Mouse (Mus musculus): ENCODE data around the gene Dennd4a.

Gene Dennd4a

DNA sequence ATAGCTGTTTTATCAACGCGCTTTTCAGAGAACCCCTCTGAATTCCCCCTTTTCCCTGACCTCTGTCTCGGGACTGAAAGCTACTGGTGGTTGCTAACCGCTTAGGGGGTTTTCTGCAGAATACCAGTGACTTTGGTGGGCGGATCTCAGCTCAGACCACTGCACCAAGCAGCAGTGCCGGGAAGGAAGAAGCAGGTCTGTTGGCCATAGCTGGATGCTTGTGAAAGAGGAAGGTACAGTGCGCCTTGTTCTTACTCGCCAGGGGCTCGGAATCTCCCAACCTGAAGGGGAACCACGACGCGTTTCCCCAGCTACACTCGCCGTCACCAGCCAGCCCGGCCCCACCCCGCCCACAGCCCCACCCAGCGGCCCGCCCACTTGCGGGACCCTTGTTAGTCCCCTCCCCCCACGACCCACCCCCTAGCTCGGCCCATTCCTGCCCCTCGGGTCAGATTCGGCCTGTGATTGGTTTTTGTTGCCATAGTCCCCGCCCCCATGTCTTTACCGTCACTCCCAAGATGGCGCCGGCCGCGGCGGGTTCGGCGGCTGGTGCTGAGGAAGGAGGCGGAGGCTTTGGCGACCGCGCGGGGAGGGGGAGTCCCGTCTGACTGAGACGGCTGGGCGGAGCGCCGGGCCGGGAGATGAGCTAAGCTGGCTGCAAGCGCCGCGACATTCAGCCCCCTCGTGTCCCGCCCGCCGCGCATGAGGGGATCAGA, at the start of gene Dennd4a:
Gene Dennd4a, plus strand, starts transcription at position 519 of the 716 bp plus-strand sequence.
- DNase-seq, result peak; percentile 98

DNA sequence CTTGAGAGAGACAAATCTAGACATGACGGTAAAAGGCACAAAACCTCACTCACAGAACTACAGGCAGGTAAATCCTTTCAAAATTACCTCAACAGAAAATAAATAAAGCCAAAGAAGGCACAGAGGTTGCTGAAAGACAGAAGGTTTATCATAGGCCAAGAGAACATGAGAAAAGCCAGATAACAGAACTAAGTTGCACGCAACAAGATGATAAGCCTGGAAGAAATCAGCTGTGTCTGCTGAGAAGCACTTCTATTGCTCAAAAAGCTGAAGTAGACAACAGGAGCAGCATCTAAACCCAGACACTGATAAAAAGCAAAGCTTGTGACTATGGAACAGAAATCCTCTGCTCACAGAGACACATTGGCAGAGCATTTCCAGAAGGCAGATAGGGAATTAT, 46.3 kb upstream of the Dennd4a start:
- DNase-seq, result no peak

DNA sequence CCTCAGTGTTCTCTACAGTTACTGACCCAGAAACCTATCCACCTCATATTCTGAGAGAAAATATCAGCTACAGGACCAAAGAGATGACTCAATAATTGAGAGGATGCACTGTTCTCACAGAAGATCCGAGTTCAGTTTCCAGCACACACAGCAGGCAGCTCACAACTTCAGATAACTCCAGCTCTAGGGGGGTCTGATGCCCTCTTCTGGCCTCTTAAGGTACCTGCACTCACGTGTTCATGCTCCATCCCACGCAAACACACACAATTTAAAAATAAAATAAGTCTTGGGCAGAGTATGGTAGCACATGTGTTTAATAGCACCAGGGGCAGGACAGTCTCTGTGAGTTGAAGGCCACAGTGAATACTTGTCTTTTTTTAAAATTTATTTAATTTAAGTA, 45.0 kb upstream of the Dennd4a start:
- no peak for DNase-seq

DNA sequence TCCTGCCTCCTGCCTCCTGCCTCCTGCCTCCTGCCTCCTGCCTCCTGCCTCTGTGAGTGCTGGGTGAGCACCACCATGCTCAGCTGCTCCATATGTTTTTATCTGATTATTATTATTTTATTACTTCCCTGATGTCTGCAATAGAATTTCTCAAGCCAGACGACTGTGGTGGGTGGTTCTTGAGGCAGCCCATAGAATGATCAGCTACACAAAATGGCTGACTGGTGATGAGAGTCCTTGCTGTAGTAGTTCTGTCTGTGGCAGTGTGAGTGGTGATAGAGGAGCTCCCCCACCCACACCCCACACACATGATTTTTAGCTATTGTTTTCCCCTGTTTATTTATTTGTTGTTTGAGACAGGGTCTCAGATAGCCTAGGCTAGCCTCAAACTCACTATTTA, 43.3 kb upstream of the Dennd4a start:
- DNase-seq, result no peak

DNA sequence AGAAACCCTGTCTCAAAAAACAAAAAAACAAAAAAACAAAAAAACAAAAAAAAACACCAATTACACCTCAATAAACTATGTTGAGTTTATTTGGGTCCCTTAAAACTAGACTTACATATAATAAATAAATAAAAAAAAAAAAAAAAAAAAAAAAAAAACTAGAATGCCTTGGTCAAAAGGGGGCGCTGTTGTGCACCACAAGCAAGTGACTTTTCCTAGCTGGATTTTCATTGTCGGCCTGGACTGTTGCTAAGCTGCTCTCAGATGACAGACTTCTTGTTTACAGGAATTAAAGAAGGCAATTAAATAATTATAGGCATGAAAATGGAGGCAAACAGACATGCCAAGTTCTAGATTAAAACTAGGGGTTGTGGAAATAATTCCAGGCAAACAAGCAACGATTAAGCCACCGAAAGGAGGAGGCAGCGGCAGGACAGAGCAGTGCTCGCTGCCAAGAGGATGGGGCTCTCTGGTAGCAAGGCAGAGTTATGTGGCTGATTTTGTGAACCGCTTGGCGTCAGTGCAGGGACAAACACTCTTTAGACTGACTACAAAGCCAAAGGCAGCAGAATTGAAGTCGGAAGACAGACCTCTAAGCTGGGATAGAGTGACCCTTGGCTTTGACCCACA, 42.0 kb upstream of the Dennd4a start:
- peak; percentile 35 for DNase-seq

DNA sequence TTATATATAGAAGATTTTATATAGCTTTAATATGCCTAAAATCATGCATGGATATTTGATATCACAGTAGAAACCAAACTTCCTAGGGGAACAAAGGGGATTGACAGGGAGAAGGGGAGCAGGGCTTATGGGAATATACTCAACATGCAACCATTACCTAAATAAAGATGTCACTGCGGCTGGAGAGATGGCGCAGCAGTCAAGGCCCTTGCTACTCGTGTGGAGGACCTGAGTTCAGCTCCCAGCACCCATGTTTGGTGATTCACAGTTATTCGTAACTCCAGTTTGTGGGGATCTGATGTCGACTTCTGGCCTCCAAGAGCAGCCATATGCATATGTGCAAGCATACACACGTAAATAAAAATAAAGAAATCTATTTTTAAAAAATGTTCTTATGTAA, 41.2 kb upstream of the Dennd4a start:
- DNase-seq, result no peak

DNA sequence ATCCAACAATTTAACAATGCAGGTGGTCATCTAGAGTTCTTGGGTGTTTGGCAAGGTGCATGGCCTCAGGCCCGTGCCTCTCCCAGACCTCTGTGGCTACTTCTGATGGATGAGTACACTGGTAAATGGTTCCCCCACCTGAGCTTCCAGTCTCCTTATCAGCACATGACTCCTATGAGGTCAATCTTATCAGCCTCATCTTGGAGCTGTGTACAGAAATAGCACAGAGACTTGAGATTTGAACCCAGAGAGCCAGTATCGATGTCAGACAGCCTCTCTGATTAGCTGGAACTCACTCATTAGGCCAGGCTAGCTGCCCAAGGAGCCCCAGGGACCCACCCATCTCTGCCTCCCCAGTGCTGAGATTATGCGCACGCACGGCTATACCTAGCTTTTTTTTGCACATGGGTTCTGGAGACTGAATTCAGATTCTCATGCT, 40.7 kb upstream of the Dennd4a start:
- no peak for DNase-seq

DNA sequence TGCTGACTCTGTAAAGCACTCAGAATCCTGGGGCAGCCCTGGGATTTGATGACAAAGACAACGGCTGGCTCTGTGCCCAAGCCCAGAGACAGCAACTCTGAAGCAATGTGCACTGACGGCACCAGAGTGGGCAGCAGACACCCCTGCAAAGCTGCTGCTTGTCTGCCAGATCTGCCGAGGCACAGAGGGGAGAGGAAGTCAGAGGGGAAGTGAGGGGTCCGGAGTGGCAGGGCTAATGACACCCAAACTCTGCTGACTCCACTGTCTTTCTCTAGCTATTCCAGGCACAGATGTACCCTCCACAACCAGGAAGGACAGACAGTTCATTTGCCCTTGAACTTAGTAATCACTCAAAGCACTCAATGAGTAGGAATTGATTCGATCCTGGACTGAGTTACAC, 39.9 kb upstream of the Dennd4a start:
- no peak for DNase-seq

DNA sequence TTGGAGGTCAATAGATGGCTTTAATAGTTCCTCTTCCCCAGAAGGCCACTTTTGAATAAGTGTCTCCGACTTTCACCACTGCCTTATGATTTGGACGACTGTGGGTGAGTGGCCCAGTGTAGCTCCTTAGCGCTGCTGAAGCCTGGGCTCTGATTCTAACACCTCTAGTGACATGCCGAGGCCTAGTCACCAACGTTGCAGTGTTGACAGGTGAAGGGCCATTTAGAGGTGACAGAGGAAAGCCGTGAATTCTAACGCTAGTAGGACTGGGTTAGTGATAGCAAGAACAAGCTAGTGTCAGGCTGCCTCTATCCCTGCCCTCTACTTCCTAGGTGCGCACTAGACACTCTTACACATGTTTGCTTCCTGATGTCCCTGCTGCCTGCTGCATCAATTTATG, 37.9 kb upstream of the Dennd4a start:
- DNase-seq, result no peak

DNA sequence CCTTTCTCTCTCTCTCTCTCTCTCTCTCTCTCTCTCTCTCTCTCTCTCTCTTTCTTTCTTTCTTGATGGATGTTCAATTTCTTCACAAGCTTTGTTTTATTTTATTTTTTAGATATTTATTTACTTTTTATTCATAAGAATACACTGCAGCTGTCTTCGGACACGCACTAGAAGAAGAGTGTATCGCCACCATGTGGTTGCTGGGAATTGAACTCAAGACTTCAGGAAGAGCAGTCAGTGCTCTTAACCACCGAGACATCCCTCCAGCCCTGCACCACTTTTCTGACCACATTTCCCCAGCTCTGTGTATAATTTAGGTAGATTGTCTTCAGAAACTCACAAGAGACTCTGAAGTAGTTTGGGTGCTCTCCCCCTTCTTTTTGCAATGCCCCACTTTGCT, 37.2 kb upstream of the Dennd4a start:
- no peak for DNase-seq

DNA sequence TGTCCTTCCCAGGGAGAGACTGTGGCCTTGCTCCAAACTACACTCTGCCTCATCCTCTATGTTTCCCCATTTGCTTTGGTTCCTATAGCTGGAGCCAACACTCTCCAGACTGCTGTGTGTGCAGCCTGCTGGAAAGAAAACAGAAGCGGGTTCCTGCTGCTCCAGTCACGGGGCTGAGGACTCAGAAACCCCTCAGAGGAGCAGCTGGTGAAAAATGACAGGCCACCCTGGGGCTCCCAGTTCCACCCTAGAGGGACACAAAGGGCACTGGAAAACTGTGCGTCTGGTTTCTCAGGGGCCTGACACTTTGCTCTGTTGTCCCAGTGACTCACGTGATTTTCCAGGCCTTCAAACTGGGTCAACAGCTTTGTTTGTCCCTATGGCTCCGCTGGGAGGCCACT, 36.7 kb upstream of the Dennd4a start:
- peak; percentile 33 for DNase-seq

DNA sequence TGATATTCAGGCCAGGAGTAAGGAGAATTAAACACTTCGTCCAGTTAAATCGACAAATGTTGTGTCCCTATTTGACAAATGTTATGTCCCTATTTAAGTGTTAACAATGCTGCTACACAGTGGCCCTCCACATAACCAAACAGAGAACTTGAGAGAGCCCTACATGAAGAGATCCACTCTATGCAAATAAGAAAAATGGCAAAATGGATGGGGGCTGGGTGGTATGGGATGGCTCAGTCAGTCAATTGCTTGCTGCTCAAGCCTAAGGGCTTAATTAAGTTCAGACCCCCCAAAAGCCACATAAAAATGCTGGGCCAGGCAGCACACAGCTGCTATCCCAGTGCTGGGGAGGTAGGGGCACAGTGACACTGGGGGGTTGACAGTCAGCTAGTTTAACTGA, 36.3 kb upstream of the Dennd4a start:
- no peak for DNase-seq

DNA sequence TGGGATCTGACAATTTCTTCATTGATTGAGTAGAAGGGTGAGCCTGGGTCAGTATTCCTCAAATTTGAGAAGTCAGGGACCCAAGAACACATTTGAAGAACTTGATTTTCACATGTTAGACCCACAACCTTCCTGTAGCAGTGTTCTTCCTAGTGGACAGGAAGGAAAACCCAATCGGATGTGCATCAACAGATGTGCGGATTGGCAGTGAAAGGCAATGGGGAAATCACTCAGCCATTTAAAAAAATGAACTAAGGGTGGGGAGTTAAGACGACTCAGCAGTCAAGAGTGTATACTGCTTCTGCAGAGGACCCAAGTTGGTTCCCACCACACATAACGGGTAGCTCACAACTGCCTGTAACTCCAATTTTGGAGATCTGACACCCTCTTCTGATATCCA, 35.6 kb upstream of the Dennd4a start:
- DNase-seq, result no peak

DNA sequence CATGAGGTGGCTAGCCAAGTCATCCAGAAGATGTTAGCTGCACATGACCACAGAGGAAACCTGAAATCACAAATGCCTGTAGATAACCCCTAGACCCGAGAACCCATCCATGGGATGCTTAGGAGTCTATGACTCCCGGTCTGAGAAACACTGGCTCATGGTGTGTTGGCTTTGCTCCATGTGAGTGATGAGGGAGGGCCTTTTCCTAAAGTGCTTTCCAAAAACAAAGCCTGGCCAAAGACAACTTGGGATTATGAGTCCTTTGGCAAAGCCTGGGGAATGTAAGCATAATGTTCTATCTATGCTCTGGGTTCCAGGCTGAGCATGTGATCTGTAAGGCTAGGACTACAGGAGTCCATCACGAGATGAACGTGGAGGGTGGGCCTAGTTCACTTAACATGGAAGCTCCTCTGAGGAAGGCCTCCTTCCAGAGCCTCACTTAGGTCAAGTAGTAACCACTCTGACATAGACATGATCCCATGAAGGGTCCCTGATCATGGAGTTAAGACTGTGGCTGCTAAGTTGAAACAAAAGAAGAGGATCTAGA, 33.6 kb upstream of the Dennd4a start:
- no peak for DNase-seq

DNA sequence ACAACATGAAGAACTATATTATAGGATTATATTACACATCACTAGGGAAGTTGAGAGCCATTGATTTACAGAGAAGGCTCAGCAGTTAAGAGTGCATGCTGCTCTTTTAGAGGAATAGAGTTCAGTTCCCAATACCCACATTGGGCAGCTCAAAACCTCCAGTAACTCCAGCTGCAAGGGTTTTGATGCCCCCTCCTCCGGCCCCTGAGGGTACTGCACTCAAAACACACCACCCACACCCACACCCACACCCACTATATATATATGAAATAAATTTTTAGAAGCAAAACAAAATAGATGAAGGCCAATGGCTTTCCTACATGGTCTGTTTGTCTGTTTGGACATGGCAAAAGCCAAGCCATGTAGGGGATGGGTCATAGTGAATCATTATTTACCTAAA, 33.0 kb upstream of the Dennd4a start:
- no peak for DNase-seq

DNA sequence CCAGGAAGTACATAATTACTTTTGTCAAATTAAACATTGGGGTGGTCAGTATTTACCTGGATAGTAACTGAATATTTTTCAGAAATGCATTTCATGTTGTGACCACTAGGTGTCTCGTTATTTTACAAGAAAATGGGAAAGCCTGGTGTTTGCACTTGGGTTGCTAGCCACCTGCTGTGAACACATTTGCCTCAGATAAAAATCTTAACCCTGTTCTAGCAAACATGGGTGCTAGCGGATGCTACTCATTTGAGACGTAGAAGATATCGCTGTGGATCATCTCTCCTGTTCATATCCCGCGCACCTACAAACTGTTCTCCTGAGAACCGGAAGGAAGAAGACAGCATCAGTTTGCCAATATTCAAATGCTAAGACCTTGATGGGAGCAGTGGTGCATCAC, 31.5 kb upstream of the Dennd4a start:
- DNase-seq, result peak; percentile 21

DNA sequence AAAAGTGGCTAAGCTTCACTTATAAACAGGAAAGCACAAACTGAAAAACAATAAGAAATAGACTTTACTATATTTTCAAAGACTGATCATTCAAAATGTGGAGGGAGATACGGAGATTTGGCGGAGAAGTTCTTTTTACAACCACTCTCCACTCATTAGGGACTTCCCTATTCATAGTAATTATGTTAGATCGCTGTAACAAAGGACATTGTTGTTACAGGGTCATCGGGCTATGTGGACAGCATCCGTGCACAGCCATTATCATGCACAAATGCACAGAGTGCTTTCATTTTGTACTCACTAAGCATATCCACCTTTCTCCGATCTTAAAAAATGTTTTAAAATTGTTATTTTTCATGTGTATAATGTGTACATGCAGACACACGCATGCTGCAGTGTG, 27.6 kb upstream of the Dennd4a start:
- no peak for DNase-seq

DNA sequence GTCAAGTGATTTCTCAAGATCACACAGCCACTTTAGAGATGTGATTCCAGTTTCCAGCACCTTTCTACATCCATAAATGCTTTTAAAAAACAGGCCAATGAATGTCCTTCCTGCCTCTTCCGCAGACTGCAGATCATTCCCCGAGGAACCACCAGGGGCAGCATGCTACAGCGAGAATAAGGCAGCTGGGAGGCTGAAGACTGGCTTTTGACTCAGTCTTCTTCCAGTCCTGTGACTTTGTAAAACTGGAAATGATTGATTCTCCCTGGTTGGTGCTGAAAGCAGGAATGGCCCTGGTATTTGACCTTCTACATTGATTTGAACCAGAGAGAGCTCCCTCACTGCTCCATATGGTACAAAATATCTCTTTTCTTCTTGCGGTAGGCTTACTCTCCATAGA, 26.3 kb upstream of the Dennd4a start:
- DNase-seq, result no peak

DNA sequence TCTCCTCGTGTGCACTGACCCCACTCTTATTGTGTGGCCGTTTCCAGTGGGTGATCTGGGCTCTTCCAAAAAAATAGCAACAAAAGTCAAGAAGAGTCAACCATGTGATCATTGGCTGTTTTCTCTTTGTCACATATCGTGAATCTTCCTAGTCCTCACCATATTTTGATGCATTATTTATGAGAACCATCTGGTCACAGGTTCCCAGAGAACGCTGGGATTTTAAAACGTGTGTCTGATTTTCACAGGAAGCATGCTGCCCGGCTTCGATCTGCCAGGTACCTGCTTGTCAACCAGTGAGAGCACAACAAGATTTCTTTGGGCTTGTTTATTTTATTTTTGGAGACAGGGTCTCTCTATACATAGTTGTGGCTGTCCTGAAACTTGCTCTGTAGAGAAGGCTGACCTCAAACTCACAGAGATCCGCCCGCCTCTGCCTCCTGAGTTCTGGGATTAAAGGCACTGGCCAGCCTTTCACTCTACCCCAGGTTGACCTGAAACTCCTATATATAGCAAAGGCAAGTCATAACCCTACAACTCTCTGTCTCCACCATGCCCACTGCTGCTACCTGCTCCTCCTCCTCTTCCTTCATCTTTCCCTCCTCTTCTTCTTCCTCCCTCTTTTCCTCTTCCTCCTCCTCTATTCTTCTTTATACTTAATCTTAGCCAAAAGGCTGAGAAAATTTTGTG, 24.8 kb upstream of the Dennd4a start:
- no peak for DNase-seq

DNA sequence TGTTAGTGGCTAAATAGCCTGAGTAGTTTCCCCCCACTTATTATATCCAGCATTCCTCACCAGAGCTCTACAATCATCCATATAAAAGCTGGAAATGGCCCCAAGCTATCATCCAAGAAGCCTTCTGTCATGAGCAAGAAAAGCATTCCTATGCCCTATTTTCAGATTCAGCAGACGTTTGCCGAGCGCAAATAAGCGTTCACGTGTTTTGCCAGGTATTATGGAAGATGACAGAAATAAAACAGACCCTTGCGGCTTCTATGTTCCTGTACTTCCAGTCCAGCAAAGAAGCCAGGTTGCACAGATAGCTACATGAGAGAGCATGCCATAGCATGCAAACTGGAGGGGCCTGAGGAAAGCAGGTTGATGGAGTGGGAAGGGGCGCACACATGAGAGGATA, 23.1 kb upstream of the Dennd4a start:
- DNase-seq, result no peak

DNA sequence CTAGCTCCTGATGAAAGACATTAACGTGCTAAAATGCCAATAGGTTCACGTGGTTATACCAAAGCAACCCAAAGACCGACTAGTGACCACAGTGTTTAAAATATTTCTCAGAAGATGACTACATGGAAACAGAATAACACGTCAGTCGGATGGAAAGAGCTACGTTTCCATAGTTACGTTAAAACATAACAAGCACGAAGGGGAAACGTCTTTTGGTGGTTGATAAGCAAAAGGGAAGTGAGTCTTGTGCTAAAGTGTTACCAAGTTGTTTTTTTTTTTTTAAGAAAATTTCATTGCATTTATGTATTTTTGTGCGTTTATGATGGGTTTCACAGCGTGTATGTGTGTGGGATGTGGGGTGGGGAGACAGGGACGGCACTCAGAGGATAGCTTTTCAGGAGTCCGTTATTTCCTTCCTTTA, 21.8 kb upstream of the Dennd4a start:
- no peak for DNase-seq

DNA sequence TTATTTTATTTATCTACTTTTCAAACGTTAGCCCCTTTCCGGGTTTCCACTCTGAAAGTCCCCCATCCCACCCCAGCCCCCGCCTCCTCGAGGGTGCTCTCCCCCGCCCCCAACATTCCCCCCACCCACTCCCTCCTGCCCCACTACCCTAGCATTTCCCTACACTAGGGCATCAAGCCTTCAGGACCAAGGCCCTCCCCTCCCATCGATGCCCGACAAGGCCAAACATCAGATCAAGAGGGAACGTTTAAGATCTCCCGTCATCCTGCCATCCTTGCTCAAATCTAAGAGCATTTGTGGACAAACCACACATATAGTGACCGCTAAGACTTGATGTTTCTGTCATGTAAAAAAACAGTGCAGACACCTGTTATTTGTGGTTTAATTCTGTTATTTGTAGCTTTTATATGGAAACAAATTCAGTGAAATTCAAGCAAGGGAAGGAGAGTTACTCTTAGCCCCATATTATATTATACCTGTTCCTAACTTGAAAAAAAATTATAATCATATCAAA, 21.2 kb upstream of the Dennd4a start:
- DNase-seq, result no peak

All from cerebellum, adult 11 months (tissue).